Mouse (Mus musculus) monocyte, adult 59 days (primary cell): ENCODE results near the gene Fli1. TPM values are rescaled to one million over a fixed set of nuclear protein-coding genes. Genes with fewer than 3 reads are reported as not detected.

Experiments
- total RNA-seq, 2 experiments: library from RNA; stranded (reverse); gene quantifications; one replicate each; pipeline ENCODE4 v1.2.4; 2023

The Fli1 gene
- 100 to 1,000 TPM in 1 of 2 experiments, 10 to 100 TPM in 1; 88.8 to 102 TPM for total RNA-seq

DNA sequence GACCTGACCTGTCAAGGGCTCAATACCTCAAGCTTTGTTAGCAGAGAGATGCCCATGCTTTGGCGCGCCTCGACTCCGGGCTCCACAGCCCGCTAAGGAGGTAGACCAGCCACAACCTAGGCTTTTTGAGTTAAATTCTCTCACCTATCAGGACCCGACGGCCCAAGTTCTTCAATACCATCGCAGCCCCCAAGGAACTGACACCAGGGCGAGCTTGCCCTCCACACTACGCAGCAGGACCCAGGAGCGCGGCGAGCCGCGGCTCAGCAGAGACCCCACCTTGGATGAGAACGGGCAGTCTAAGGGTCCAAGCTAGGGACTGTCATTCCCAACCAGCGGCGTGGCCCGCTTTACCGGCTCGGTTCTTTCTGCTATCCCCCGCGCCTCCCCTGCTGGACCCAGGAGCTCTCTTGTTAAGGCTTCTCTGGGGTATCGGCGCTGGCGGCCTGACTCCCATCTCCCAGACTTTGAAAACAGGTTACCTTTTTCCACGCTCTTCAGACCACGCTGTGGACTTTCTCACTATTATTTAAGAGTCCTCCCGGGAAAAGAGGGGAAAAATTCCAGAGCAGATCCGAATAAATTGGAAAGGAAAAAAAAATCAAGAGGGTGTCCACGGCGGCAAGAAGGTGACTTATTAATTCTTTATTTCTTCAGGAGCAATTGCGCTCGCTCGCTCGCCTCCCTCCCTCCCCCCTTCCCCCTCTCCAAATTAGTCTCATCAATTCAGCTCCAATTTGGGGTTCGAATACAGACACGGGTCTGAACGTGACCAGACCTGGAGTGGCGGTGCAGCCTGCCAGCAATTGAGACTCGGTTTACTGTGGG, at the start of gene Fli1:
Gene Fli1, minus strand, starts transcription at position 650 of the 828 bp plus-strand sequence.

Other genes starting within 250 kb of the Fli1 start
- not detected for gene Kcnj5, start 198.5 kb downstream of the Fli1 start, total RNA-seq
- gene Kcnj1, start 170.4 kb downstream of the Fli1 start, total RNA-seq: not detected
- 10 to 100 TPM; 30.9 to 40.7 TPM for gene Ets1, start 93.4 kb upstream of the Fli1 start, total RNA-seq